Mouse (Mus musculus): Measurements from ENCODE around the gene Large1.
A peak's percentile ranks its signal among the peaks of the same experiment; 100 is the strongest.
"Not testable (repeated sequence)": the region's sequence is repeated elsewhere in the genome, so short reads cannot be mapped to it uniquely, and the experiment has no call there.

Gene Large1

GRCm38 (mm10) chr8:73293655-73294054 lies 59.7 kb downstream of the Large1 start:
- DNase-seq (ENCODE audit: low read depth) = no peak

GRCm38 (mm10) chr8:73291630-73292029 lies 61.7 kb downstream of the Large1 start:
- no peak for DNase-seq (ENCODE audit: low read depth)

GRCm38 (mm10) chr8:73290636-73291035 lies 62.7 kb downstream of the Large1 start:
- DNase-seq (ENCODE audit: low read depth) = no peak

GRCm38 (mm10) chr8:73289831-73290230 lies 63.5 kb downstream of the Large1 start:
- peak; percentile 52 for DNase-seq (ENCODE audit: low read depth)

- peak; percentile 59 for DNase-seq (ENCODE audit: low read depth)
These were observed 71.3 kb downstream of the Large1 start for GRCm38 (mm10) chr8:73281996-73282395.

- peak; percentile 79 for DNase-seq (ENCODE audit: low read depth)
These were observed 77.3 kb downstream of the Large1 start for GRCm38 (mm10) chr8:73276015-73276414.

- not testable (repeated sequence) for DNase-seq (ENCODE audit: low read depth)
These were observed 77.9 kb downstream of the Large1 start for GRCm38 (mm10) chr8:73275445-73275844.

GRCm38 (mm10) chr8:73273150-73273549 lies 80.2 kb downstream of the Large1 start:
- no peak for DNase-seq (ENCODE audit: low read depth)

- no peak for DNase-seq (ENCODE audit: low read depth)
These were observed 82.3 kb downstream of the Large1 start for GRCm38 (mm10) chr8:73270991-73271390.

GRCm38 (mm10) chr8:73257981-73258380 lies 95.4 kb downstream of the Large1 start:
- DNase-seq (ENCODE audit: low read depth) = peak; percentile 38

- no peak for DNase-seq (ENCODE audit: low read depth)
These were observed 109.2 kb downstream of the Large1 start for GRCm38 (mm10) chr8:73244186-73244585.

GRCm38 (mm10) chr8:73242066-73242465 lies 111.3 kb downstream of the Large1 start:
- DNase-seq (ENCODE audit: low read depth) = no peak

- no peak for DNase-seq (ENCODE audit: low read depth)
These were observed 119.1 kb downstream of the Large1 start for GRCm38 (mm10) chr8:73234209-73234608.

- peak; percentile 86 for DNase-seq (ENCODE audit: low read depth)
These were observed 119.8 kb downstream of the Large1 start for GRCm38 (mm10) chr8:73233358-73234041.

- DNase-seq (ENCODE audit: low read depth) = no peak
These were observed 126.5 kb downstream of the Large1 start for GRCm38 (mm10) chr8:73226841-73227240.

- DNase-seq (ENCODE audit: low read depth) = no peak
These were observed 127.7 kb downstream of the Large1 start for GRCm38 (mm10) chr8:73225654-73226053.

GRCm38 (mm10) chr8:73219178-73219811 lies 134.0 kb downstream of the Large1 start:
- no peak for DNase-seq (ENCODE audit: low read depth)

GRCm38 (mm10) chr8:73206831-73207230 lies 146.5 kb downstream of the Large1 start:
- DNase-seq (ENCODE audit: low read depth) = peak; percentile 81

GRCm38 (mm10) chr8:73201854-73202253 lies 151.5 kb downstream of the Large1 start:
- peak; percentile 18 for DNase-seq (ENCODE audit: low read depth)

- no peak for DNase-seq (ENCODE audit: low read depth)
These were observed 155.6 kb downstream of the Large1 start for GRCm38 (mm10) chr8:73197714-73198113.

- no peak for DNase-seq (ENCODE audit: low read depth)
These were observed 164.7 kb downstream of the Large1 start for GRCm38 (mm10) chr8:73188684-73189083.

GRCm38 (mm10) chr8:73187381-73187780 lies 166.0 kb downstream of the Large1 start:
- no peak for DNase-seq (ENCODE audit: low read depth)

GRCm38 (mm10) chr8:73178434-73178833 lies 174.9 kb downstream of the Large1 start:
- DNase-seq (ENCODE audit: low read depth) = peak; percentile 76

GRCm38 (mm10) chr8:73172661-73173060 lies 180.7 kb downstream of the Large1 start:
- DNase-seq (ENCODE audit: low read depth) = no peak

Measured in NIH3T3 (cell line).